Mouse (Mus musculus) stomach, postnatal 0 days (tissue): ENCODE measurements around the gene Cdc34.
A peak's percentile ranks its signal among the peaks of the same experiment; 100 is the strongest.

ENCODE experiments used
- CTCF ChIP-seq: IDR thresholded peaks from 2 replicates; pipeline ENCODE4 v1.5.1; 2016; ENCODE audit warnings: antibody characterized with exemption, low read depth, mild to moderate bottlenecking, moderate library complexity
- EP300 ChIP-seq: optimal IDR thresholded peaks from 2 replicates; pipeline ENCODE3; 2016; ENCODE audit warnings: antibody characterized with exemption

GRCm38 (mm10) chr10:79726090-79726489 lies 44.1 kb downstream of the Cdc34 start:
- TF ChIP-seq CTCF (peak; percentile 69), EP300 (no peak)
